Mouse (Mus musculus): Measurements from ENCODE around the gene Serpine1. TPM values are rescaled to one million over a fixed set of nuclear protein-coding genes. Genes with fewer than 3 reads are reported as not detected.

The Serpine1 gene
- total and polyA plus RNA-seq, 2 experiments: 0.32 to 0.83 TPM

GRCm38 (mm10) chr5:137062601-137063000 lies 9.5 kb downstream of the Serpine1 start:
- TF ChIP-seq CTCF (IDR thresholded peaks at IDR 0.05; ENCODE audit: low read depth, low read length) (no peak), POLR2A (IDR thresholded peaks at IDR 0.05; ENCODE audit: extremely low read depth, insufficient read depth, low read length) (no peak)
- 75% methylated on average over 5 of the region's 5 CpGs for WGBS
- no peak overlapping the region for H3K27ac ChIP-seq (replicated peaks; ENCODE audit: insufficient read depth, low read depth, low read length)
- H3K4me1 ChIP-seq (ENCODE audit: control insufficient read depth, insufficient read depth, low read length): no peaks in the 10 kb centered on the region
- H3K79me2 ChIP-seq (ENCODE audit: control insufficient read depth, insufficient read depth, low read length): no peaks in the 10 kb centered on the region
- no peak overlapping the region for H3K9ac ChIP-seq (ENCODE audit: low read depth, low read length)
- H3K4me3 ChIP-seq (ENCODE audit: insufficient read depth, low read depth, low read length): no peak overlapping the region
- H3K36me3 ChIP-seq (ENCODE audit: control insufficient read depth, insufficient read depth, low read length): no peaks in the 10 kb centered on the region
- no peak for DNase-seq (ENCODE audit: extremely low read depth, low read depth, low spot score)
- H3K27me3 ChIP-seq (ENCODE audit: control insufficient read depth, insufficient read depth, low read length): no peaks in the 10 kb centered on the region

DNA sequence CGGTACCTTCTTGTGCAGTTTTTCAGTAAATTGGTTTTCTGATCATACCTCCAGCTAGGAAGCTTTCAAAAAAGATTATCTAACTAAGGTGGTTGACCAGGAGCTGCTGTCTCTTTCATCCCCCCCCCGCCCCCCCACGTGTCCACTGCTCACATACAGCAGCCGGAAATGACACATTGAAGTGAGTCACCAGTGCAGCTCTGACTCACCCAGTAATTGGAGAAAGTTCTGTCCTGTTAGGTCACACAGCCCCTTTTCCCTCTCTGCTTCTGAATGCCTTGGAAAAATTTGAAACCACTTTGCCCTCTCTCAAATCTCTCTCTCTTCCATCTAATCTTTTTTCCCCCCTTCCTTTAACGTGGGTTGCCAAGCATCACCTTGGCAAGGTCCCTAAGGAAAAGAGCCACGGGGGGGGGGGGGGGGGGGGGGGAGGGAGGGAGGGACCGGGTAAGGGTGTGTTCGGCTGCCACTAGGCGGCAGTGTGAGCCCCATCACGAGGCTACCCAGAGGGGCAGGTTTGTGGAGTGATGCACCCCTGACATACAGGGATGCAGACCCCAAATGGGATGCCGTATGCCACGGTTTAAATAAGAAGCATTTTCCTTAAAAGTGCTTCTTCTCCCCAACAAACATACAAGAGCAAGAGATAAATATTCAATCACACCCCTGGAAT lies 10.1 kb downstream of the Serpine1 start:
- H3K9ac ChIP-seq (ENCODE audit: low read depth, low read length): no peak overlapping the region
- H3K36me3 ChIP-seq (ENCODE audit: control insufficient read depth, insufficient read depth, low read length): no peaks in the 10 kb centered on the region
- TF ChIP-seq POLR2A (IDR thresholded peaks at IDR 0.05; ENCODE audit: extremely low read depth, insufficient read depth, low read length) (no peak), CTCF (IDR thresholded peaks at IDR 0.05; ENCODE audit: low read depth, low read length) (peak; percentile 80)
- WGBS: 30% methylated on average over 11 of the region's 12 CpGs
- no peak for DNase-seq (ENCODE audit: extremely low read depth, low read depth, low spot score)
- no peak overlapping the region for H3K4me3 ChIP-seq (ENCODE audit: insufficient read depth, low read depth, low read length)
- no peak overlapping the region for H3K27ac ChIP-seq (replicated peaks; ENCODE audit: insufficient read depth, low read depth, low read length)
- H3K79me2 ChIP-seq (ENCODE audit: control insufficient read depth, insufficient read depth, low read length): no peaks in the 10 kb centered on the region
- H3K4me1 ChIP-seq (ENCODE audit: control insufficient read depth, insufficient read depth, low read length): no peaks in the 10 kb centered on the region
- no peaks in the 10 kb centered on the region for H3K27me3 ChIP-seq (ENCODE audit: control insufficient read depth, insufficient read depth, low read length)

DNA sequence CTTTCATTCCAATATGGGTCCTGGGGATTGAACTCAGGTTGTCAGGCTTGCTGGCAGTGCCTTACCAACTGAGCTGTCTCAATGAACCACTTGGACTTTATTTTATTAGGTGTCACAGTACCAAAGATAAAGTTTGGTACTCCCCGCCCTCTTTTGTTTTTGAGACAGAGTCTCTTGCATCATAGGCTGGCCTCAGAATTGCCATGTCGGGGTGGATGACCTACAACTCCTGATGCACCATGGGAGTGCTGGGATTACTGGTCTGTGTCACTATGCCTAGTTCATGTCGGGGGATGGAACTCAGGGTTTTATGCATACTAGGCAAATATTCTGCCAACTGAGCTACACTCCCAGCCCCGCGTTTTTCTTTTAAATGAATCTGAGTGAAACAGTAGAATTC lies 17.2 kb downstream of the Serpine1 start:
- no peaks in the 10 kb centered on the region for H3K4me1 ChIP-seq (ENCODE audit: control insufficient read depth, insufficient read depth, low read length)
- no peak overlapping the region for H3K27ac ChIP-seq (replicated peaks; ENCODE audit: insufficient read depth, low read depth, low read length)
- H3K4me3 ChIP-seq (ENCODE audit: insufficient read depth, low read depth, low read length): no peak overlapping the region
- no peaks in the 10 kb centered on the region for H3K79me2 ChIP-seq (ENCODE audit: control insufficient read depth, insufficient read depth, low read length)
- peak; percentile 68 for DNase-seq (ENCODE audit: extremely low read depth, low read depth, low spot score)
- no peak overlapping the region for H3K9ac ChIP-seq (ENCODE audit: low read depth, low read length)
- H3K27me3 ChIP-seq (ENCODE audit: control insufficient read depth, insufficient read depth, low read length): no peaks in the 10 kb centered on the region
- TF ChIP-seq POLR2A (IDR thresholded peaks at IDR 0.05; ENCODE audit: extremely low read depth, insufficient read depth, low read length): no peak
- TF ChIP-seq CTCF (IDR thresholded peaks at IDR 0.05; ENCODE audit: low read depth, low read length): no peak
- no peaks in the 10 kb centered on the region for H3K36me3 ChIP-seq (ENCODE audit: control insufficient read depth, insufficient read depth, low read length)
- WGBS: 45% methylated on average over 5 of the region's 5 CpGs

DNA sequence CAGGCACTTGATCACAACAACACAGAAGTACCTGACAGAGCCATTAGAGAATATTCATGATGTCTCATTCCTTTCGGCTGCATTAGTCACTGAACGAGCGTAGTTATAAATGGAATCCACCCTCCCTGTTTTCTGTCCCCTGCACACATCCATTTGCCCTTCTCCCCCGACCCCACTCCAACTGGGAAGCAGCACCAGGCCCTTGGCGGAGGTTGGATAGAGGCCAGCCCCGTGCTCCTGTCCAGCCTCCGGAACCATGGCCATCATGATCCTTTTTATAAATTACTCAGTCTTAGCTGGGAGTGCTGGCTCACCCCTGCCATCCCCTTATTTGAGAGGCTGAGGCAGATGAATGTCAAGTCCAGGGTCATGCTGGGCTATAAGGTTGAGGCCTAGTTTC lies 17.8 kb downstream of the Serpine1 start:
- 91% methylated on average over 7 of the region's 7 CpGs for WGBS
- Histone ChIP-seq H3K27ac (replicated peaks; ENCODE audit: insufficient read depth, low read depth, low read length) (no peak overlapping the region), H3K36me3 (ENCODE audit: control insufficient read depth, insufficient read depth, low read length) (no peaks in the 10 kb centered on the region), H3K27me3 (ENCODE audit: control insufficient read depth, insufficient read depth, low read length) (no peaks in the 10 kb centered on the region), H3K79me2 (ENCODE audit: control insufficient read depth, insufficient read depth, low read length) (no peaks in the 10 kb centered on the region), H3K4me3 (ENCODE audit: insufficient read depth, low read depth, low read length) (no peak overlapping the region), H3K4me1 (ENCODE audit: control insufficient read depth, insufficient read depth, low read length) (no peaks in the 10 kb centered on the region), H3K9ac (ENCODE audit: low read depth, low read length) (no peak overlapping the region)
- no peak for DNase-seq (ENCODE audit: extremely low read depth, low read depth, low spot score)
- TF ChIP-seq CTCF (IDR thresholded peaks at IDR 0.05; ENCODE audit: low read depth, low read length) (no peak), POLR2A (IDR thresholded peaks at IDR 0.05; ENCODE audit: extremely low read depth, insufficient read depth, low read length) (no peak)

GRCm38 (mm10) chr5:137051914-137052505 lies 20.1 kb downstream of the Serpine1 start:
- WGBS: 47% methylated on average over 5 of the region's 5 CpGs
- DNase-seq (ENCODE audit: extremely low read depth, low read depth, low spot score): peak; percentile 40
- Histone ChIP-seq H3K4me1 (ENCODE audit: control insufficient read depth, insufficient read depth, low read length) (no peaks in the 10 kb centered on the region), H3K36me3 (ENCODE audit: control insufficient read depth, insufficient read depth, low read length) (no peaks in the 10 kb centered on the region), H3K27me3 (ENCODE audit: control insufficient read depth, insufficient read depth, low read length) (no peaks in the 10 kb centered on the region), H3K9ac (ENCODE audit: low read depth, low read length) (no peak overlapping the region), H3K4me3 (ENCODE audit: insufficient read depth, low read depth, low read length) (no peak overlapping the region), H3K79me2 (ENCODE audit: control insufficient read depth, insufficient read depth, low read length) (no peaks in the 10 kb centered on the region), H3K27ac (replicated peaks; ENCODE audit: insufficient read depth, low read depth, low read length) (no peak overlapping the region)
- no peak for TF ChIP-seq POLR2A (IDR thresholded peaks at IDR 0.05; ENCODE audit: extremely low read depth, insufficient read depth, low read length)
- TF ChIP-seq CTCF (IDR thresholded peaks at IDR 0.05; ENCODE audit: low read depth, low read length): no peak

- H3K9ac ChIP-seq (ENCODE audit: low read depth, low read length): no peak overlapping the region
- no peaks in the 10 kb centered on the region for H3K36me3 ChIP-seq (ENCODE audit: control insufficient read depth, insufficient read depth, low read length)
- WGBS: 47% methylated on average over 6 of the region's 6 CpGs
- no peaks in the 10 kb centered on the region for H3K27me3 ChIP-seq (ENCODE audit: control insufficient read depth, insufficient read depth, low read length)
- TF ChIP-seq CTCF (IDR thresholded peaks at IDR 0.05; ENCODE audit: low read depth, low read length): no peak
- TF ChIP-seq POLR2A (IDR thresholded peaks at IDR 0.05; ENCODE audit: extremely low read depth, insufficient read depth, low read length): no peak
- no peak overlapping the region for H3K4me3 ChIP-seq (ENCODE audit: insufficient read depth, low read depth, low read length)
- DNase-seq (ENCODE audit: extremely low read depth, low read depth, low spot score): no peak
- H3K4me1 ChIP-seq (ENCODE audit: control insufficient read depth, insufficient read depth, low read length): no peaks in the 10 kb centered on the region
- H3K79me2 ChIP-seq (ENCODE audit: control insufficient read depth, insufficient read depth, low read length): no peaks in the 10 kb centered on the region
- no peak overlapping the region for H3K27ac ChIP-seq (replicated peaks; ENCODE audit: insufficient read depth, low read depth, low read length)
Measured at GRCm38 (mm10) chr5:137051125-137051524, 20.9 kb downstream of the Serpine1 start.
